Mouse (Mus musculus) heart, adult 2 months (tissue): ENCODE results near the gene Pfn4. TPM values are rescaled to one million over a fixed set of nuclear protein-coding genes. Genes with fewer than 3 reads are reported as not detected.
A peak's percentile ranks its signal among the peaks of the same experiment; 100 is the strongest.
"Not testable (repeated sequence)": the region's sequence is repeated elsewhere in the genome, so short reads cannot be mapped to it uniquely, and the experiment has no call there.

ENCODE experiments used
- DNase-seq, 2 experiments: peaks; one replicate each; pipeline ENCODE4 v3.0.0; 2021
- H3K27ac ChIP-seq: fragments of 200-600 bp; 2 replicates; pipeline ENCODE4 v1.8.1; 2022
- H3K27me3 ChIP-seq: fragments of 200-500 bp; 2 replicates; pipeline ENCODE4 v1.6.1; 2012; ENCODE audit warnings: mild to moderate bottlenecking, low read length, inconsistent platforms, mixed read lengths; ENCODE audit not compliant: control insufficient read depth, insufficient read depth
- H3K36me3 ChIP-seq: fragments of 200-500 bp; 2 replicates; pipeline ENCODE4 v1.6.1; 2012; ENCODE audit warnings: low read length, inconsistent platforms; ENCODE audit not compliant: control insufficient read depth, insufficient read depth
- H3K4me1 ChIP-seq: fragments of 200-500 bp; 2 replicates; pipeline ENCODE4 v1.6.1; 2011; ENCODE audit warnings: low read length; ENCODE audit not compliant: control insufficient read depth, insufficient read depth
- H3K4me3 ChIP-seq: fragments of 200-600 bp; 2 replicates; pipeline ENCODE4 v1.8.1; 2022
- H3K79me2 ChIP-seq: fragments of 200-500 bp; replicated peaks from 2 replicates; pipeline ENCODE4 v1.6.1; 2012; ENCODE audit warnings: mild to moderate bottlenecking, inconsistent platforms, low read length, moderate library complexity, mixed read lengths; ENCODE audit not compliant: control insufficient read depth, insufficient read depth
- H3K9ac ChIP-seq: fragments of 200-500 bp; 2 replicates; pipeline ENCODE4 v1.6.1; 2012; ENCODE audit warnings: low read depth, mild to moderate bottlenecking, control low read depth, inconsistent platforms, low read length, mixed read lengths
- CTCF ChIP-seq: fragments of 200-600 bp; IDR thresholded peaks from 2 replicates; pipeline ENCODE4 v1.8.1; 2022; ENCODE audit warnings: antibody characterized with exemption, mild to moderate bottlenecking, moderate library complexity
- EP300 ChIP-seq: fragments of 200-500 bp; IDR thresholded peaks from 2 replicates; pipeline ENCODE4 v1.6.1; 2011; ENCODE audit warnings: low read depth, low read length, control low read depth; ENCODE audit not compliant: insufficient read depth
- POLR2A ChIP-seq: fragments of 200-500 bp; IDR thresholded peaks from 2 replicates; pipeline ENCODE4 v1.6.1; 2011; ENCODE audit warnings: mild to moderate bottlenecking, low read depth, low read length, control low read depth; ENCODE audit not compliant: insufficient read depth
- WGBS: fragments of 180-500 bp; shearing (Covaris S2); methylation state at CpG from one replicate; pipeline ENCODE4 v1.1.7; 2018; 5-methylcytosine and 5-hydroxymethylcytosine counted together
- intact Hi-C: fragments of 180-260 bp; cut with DNase I; formaldehyde crosslinking; loops from one replicate; pipeline ENCODE4 v1.15.1; 2025
- polyA plus RNA-seq: library from polyadenylated mRNA; depleted of rRNA; stranded (reverse); fragments of >200 nt; gene quantifications from 2 replicates; pipeline ENCODE4 v1.2.3, GENCODE M21; 2012
- total RNA-seq, 2 experiments: library from RNA; stranded (reverse); gene quantifications; 2 replicates each; pipeline ENCODE4 v1.2.3; 2021

Pfn4 gene
- total and polyA plus RNA-seq, 3 experiments, result 1.8 to 2.9 (median 2.5) TPM

GRCm38 (mm10) chr12:4732332-4732731 is 36.5 kb upstream of the Pfn4 start:
- Histone ChIP-seq H3K36me3 (no peaks in the 10 kb centered on the region), H3K4me3 (no peak overlapping the region), H3K27me3 (no peaks in the 10 kb centered on the region), H3K9ac (no peak overlapping the region), H3K79me2 (no peaks in the 10 kb centered on the region), H3K27ac (no peak overlapping the region), H3K4me1 (no peaks in the 10 kb centered on the region)
- DNase-seq, result no peak
- WGBS, result 61% methylated on average over 4 of the region's 4 CpGs
- intact Hi-C loops, result no loop called here
- TF ChIP-seq EP300 (no peak), POLR2A (no peak), CTCF (no peak)

- H3K79me2 ChIP-seq, result no peaks in the 10 kb centered on the region
- no peaks in the 10 kb centered on the region for H3K36me3 ChIP-seq
- intact Hi-C loops, result no loop called here
- H3K4me1 ChIP-seq, result no peaks in the 10 kb centered on the region
- no peak within 1 kb of the TSS for H3K27ac ChIP-seq
- 90% methylated on average over 18 of the region's 18 CpGs for WGBS
- no peak for DNase-seq
- H3K27me3 ChIP-seq, result no peaks in the 10 kb centered on the region
- H3K4me3 ChIP-seq, result no peak within 1 kb of the TSS
- H3K9ac ChIP-seq, result no peak within 1 kb of the TSS
- no peak for TF ChIP-seq CTCF
- no peak for TF ChIP-seq EP300
- no peak for TF ChIP-seq POLR2A
Measured at GRCm38 (mm10) chr12:4738031-4738576, 30.7 kb upstream of the Pfn4 start, which contains the start of gene Fam228a. Fam228a (minus strand) TSS chr12:4738430.

- Histone ChIP-seq H3K27me3 (no peaks in the 10 kb centered on the region), H3K27ac (no peak overlapping the region), H3K4me1 (no peaks in the 10 kb centered on the region), H3K9ac (no peak overlapping the region), H3K4me3 (no peak overlapping the region), H3K79me2 (no peaks in the 10 kb centered on the region), H3K36me3 (no peaks in the 10 kb centered on the region)
- peak; percentile 24 to 36 for DNase-seq
- TF ChIP-seq CTCF, result no peak
- TF ChIP-seq EP300, result no peak
- TF ChIP-seq POLR2A, result no peak
- WGBS, result 43% methylated on average over 7 of the region's 7 CpGs
- intact Hi-C loops, result no loop called here
Measured at GRCm38 (mm10) chr12:4740823-4741222, 28.0 kb upstream of the Pfn4 start.

GRCm38 (mm10) chr12:4742183-4742582 is 26.6 kb upstream of the Pfn4 start:
- Histone ChIP-seq H3K4me1 (no peaks in the 10 kb centered on the region), H3K9ac (no peak overlapping the region), H3K27ac (no peak overlapping the region), H3K27me3 (no peaks in the 10 kb centered on the region), H3K4me3 (no peak overlapping the region), H3K36me3 (no peaks in the 10 kb centered on the region), H3K79me2 (no peaks in the 10 kb centered on the region)
- intact Hi-C loops, result no loop called here
- TF ChIP-seq POLR2A (no peak), CTCF (peak; percentile 31; the same call in 1 of the 2 replicates), EP300 (no peak)
- DNase-seq, result no peak
- 86% methylated on average over 3 of the region's 3 CpGs for WGBS

GRCm38 (mm10) chr12:4744486-4744885 is 24.3 kb upstream of the Pfn4 start:
- Histone ChIP-seq H3K27ac (no peak overlapping the region), H3K27me3 (no peaks in the 10 kb centered on the region), H3K79me2 (no peaks in the 10 kb centered on the region), H3K4me1 (no peaks in the 10 kb centered on the region), H3K4me3 (no peak overlapping the region), H3K9ac (no peak overlapping the region), H3K36me3 (no peaks in the 10 kb centered on the region)
- peak; percentile 38 to 52 for DNase-seq
- WGBS, result 70% methylated on average over 10 of the region's 10 CpGs
- TF ChIP-seq CTCF (no peak), EP300 (no peak), POLR2A (no peak)
- intact Hi-C loops, result no loop called here

- WGBS, result 90% methylated on average over 4 of the region's 4 CpGs
- H3K4me1 ChIP-seq, intact Hi-C loops, H3K4me3 ChIP-seq, H3K27me3 ChIP-seq, DNase-seq, H3K27ac ChIP-seq, H3K79me2 ChIP-seq, H3K36me3 ChIP-seq, H3K9ac ChIP-seq: not testable (repeated sequence)
Measured at GRCm38 (mm10) chr12:4754451-4754850, 14.4 kb upstream of the Pfn4 start.

GRCm38 (mm10) chr12:4757060-4757459 is 11.8 kb upstream of the Pfn4 start:
- H3K4me3 ChIP-seq, result no peak overlapping the region
- H3K79me2 ChIP-seq, result no peaks in the 10 kb centered on the region
- DNase-seq, result no peak
- intact Hi-C loops, result no loop called here
- WGBS, result 80% methylated on average over 1 of the region's 1 CpGs
- H3K9ac ChIP-seq, result no peak overlapping the region
- no peaks in the 10 kb centered on the region for H3K27me3 ChIP-seq
- TF ChIP-seq POLR2A, result no peak
- TF ChIP-seq CTCF, result no peak
- TF ChIP-seq EP300, result no peak
- H3K4me1 ChIP-seq, result no peaks in the 10 kb centered on the region
- no peak overlapping the region for H3K27ac ChIP-seq
- no peaks in the 10 kb centered on the region for H3K36me3 ChIP-seq
